Mouse (Mus musculus): ENCODE measurements at regions not wholly inside any gene's neighbourhood (a gene's known extent, or its start where the extent isn't known, plus 50 kb on each side); places are given as distances from the start of the nearest gene placed in this dataset.

GRCm38 (mm10) chr14:107903717-107904116 lies 1010.2 kb downstream of the Slitrk1 start (continued):
- no peak for TF ChIP-seq ZNF384 (IDR thresholded peaks at IDR 0.05; ENCODE audit: low read depth, low read length)

DNA sequence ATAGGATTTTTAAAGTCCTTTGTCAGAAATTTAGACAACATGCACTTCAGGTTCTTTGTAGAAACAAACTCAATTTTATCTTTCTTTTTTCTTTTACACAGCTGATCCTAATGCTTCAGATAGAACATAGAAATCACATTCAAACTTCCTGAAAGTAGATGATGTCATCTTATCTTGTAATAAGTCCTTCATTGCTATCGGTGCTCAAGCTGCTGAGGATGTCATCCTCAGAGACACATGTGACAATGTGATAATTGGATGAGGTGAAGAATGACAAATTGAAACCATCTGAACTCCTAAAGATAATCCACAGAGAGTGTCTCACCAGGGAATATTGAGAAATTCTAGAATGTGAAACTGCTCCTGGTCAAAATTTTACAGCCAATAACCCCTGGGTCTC lies 1012.1 kb downstream of the Slitrk1 start:
- in situ Hi-C loops (cut with MboI; ENCODE audit: low pct_ligation_motif_present, low pct_unique_long_range_greater_than_20kb, low sequenced_read_pairs), result no loop called here

GRCm38 (mm10) chr14:107860895-107861294 lies 1053.1 kb downstream of the Slitrk1 start:
- Histone ChIP-seq H3K79me2 (replicated peaks; ENCODE audit: control insufficient read depth, extremely low read depth, insufficient read depth, poor library complexity, severe bottlenecking) (no peaks in the 10 kb centered on the region), H3K4me3 (replicated peaks in 1 of 3; ENCODE audit: low read depth in 2 of 3, low read length in 2 of 3, poor library complexity in 1 of 3) (no peak overlapping the region), H3K9me3 (replicated peaks; ENCODE audit: low read length) (peaks cover 16% of the 10 kb centered on the region), H3K4me2 (ENCODE audit: insufficient read depth, low read depth, poor library complexity, severe bottlenecking) (no peak overlapping the region), H3K36me3 (replicated peaks in 1 of 2; ENCODE audit: control insufficient read depth in 1 of 2, insufficient read depth in 1 of 2, low read length in 1 of 2) (no peaks in the 10 kb centered on the region), H3K4me1 (ENCODE audit: control insufficient read depth in 1 of 2, insufficient read depth in 2 of 2) (no peaks in the 10 kb centered on the region), H3K27ac (ENCODE audit: insufficient read depth, low read depth) (no peak overlapping the region), H3K27me3 (replicated peaks) (no peaks in the 10 kb centered on the region), H3K9ac (ENCODE audit: insufficient read depth, low read depth) (no peak overlapping the region)
- no peak for DNase-seq (ENCODE audit: extremely low read depth)
- TF ChIP-seq USF2 (conservative IDR thresholded peaks at IDR 0.05; ENCODE audit: low read depth, low read length) (no peak), SMC3 (IDR thresholded peaks at IDR 0.05; ENCODE audit: low read depth, low read length) (no peak), UBTF (IDR thresholded peaks at IDR 0.05; ENCODE audit: low read depth, low read length) (no peak), NELFE (IDR thresholded peaks at IDR 0.05; ENCODE audit: low read depth, low read length) (no peak), ZC3H11A (IDR thresholded peaks at IDR 0.05; ENCODE audit: low read depth, low read length) (no peak), BHLHE40 (IDR thresholded peaks at IDR 0.05; ENCODE audit: low read depth, low read length) (no peak), ELF1 (IDR thresholded peaks at IDR 0.05; ENCODE audit: low read depth, low read length) (no peak), USF1 (IDR thresholded peaks at IDR 0.05; ENCODE audit: low read depth, low read length) (no peak), ZKSCAN1 (IDR thresholded peaks at IDR 0.05; ENCODE audit: borderline replicate concordance, low read depth, low read length) (no peak), NRF1 (IDR thresholded peaks at IDR 0.05; ENCODE audit: low read depth, low read length) (no peak), JUN (IDR thresholded peaks at IDR 0.05; ENCODE audit: insufficient read depth, low read depth, low read length) (no peak), ETS1 (conservative IDR thresholded peaks at IDR 0.05; ENCODE audit: low read depth, low read length) (no peak), POLR2AphosphoS2 (IDR thresholded peaks at IDR 0.05; ENCODE audit: low read depth, low read length) (no peak), MEF2A (IDR thresholded peaks at IDR 0.05; ENCODE audit: borderline replicate concordance, low read depth, low read length) (no peak), MAZ (IDR thresholded peaks at IDR 0.05; ENCODE audit: low read depth, low read length) (no peak), HCFC1 (IDR thresholded peaks at IDR 0.05; ENCODE audit: low read depth, low read length) (no peak), CHD1 (IDR thresholded peaks at IDR 0.05; ENCODE audit: low read depth, low read length) (no peak)
- in situ Hi-C loops (cut with MboI; ENCODE audit: low pct_ligation_motif_present, low pct_unique_long_range_greater_than_20kb, low sequenced_read_pairs), result no loop called here
- dilution Hi-C loops (cut with MboI; ENCODE audit: extremely low pct_ligation_motif_present, extremely low pct_unique_long_range_greater_than_20kb, low sequenced_read_pairs), result no loop called here

More for the DNA sequence above, 1012.1 kb downstream of the Slitrk1 start:
- peaks cover 14% of the 10 kb centered on the region for H3K9me3 ChIP-seq (replicated peaks; ENCODE audit: low read length)
- dilution Hi-C loops (cut with MboI; ENCODE audit: extremely low pct_ligation_motif_present, extremely low pct_unique_long_range_greater_than_20kb, low sequenced_read_pairs), result no loop called here
- no peak for DNase-seq (ENCODE audit: extremely low read depth)
- no peak overlapping the region for H3K4me3 ChIP-seq (replicated peaks in 1 of 3; ENCODE audit: low read depth in 2 of 3, low read length in 2 of 3, poor library complexity in 1 of 3)
- H3K9ac ChIP-seq (ENCODE audit: insufficient read depth, low read depth), result no peak overlapping the region
- TF ChIP-seq USF2 (conservative IDR thresholded peaks at IDR 0.05; ENCODE audit: low read depth, low read length) (no peak), KAT2A (IDR thresholded peaks at IDR 0.05; ENCODE audit: insufficient replicate concordance, low read length) (no peak), RCOR1 (conservative IDR thresholded peaks at IDR 0.05; ENCODE audit: low read depth, low read length) (no peak), CHD1 (IDR thresholded peaks at IDR 0.05; ENCODE audit: low read depth, low read length) (no peak), USF1 (IDR thresholded peaks at IDR 0.05; ENCODE audit: low read depth, low read length) (no peak), ETS1 (conservative IDR thresholded peaks at IDR 0.05; ENCODE audit: low read depth, low read length) (no peak), IRF4 (IDR thresholded peaks at IDR 0.05; ENCODE audit: low read depth, low read length) (no peak), UBTF (IDR thresholded peaks at IDR 0.05; ENCODE audit: low read depth, low read length) (no peak), POLR2AphosphoS2 (IDR thresholded peaks at IDR 0.05; ENCODE audit: low read depth, low read length) (no peak)
- H3K4me2 ChIP-seq (ENCODE audit: insufficient read depth, low read depth, poor library complexity, severe bottlenecking), result no peak overlapping the region
- no peaks in the 10 kb centered on the region for H3K4me1 ChIP-seq (ENCODE audit: control insufficient read depth in 1 of 2, insufficient read depth in 2 of 2)
- no peaks in the 10 kb centered on the region for H3K27me3 ChIP-seq (replicated peaks)
- no peak overlapping the region for H3K27ac ChIP-seq (ENCODE audit: insufficient read depth, low read depth)
- H3K36me3 ChIP-seq (replicated peaks in 1 of 2; ENCODE audit: control insufficient read depth in 1 of 2, insufficient read depth in 1 of 2, low read length in 1 of 2), result no peaks in the 10 kb centered on the region
- H3K79me2 ChIP-seq (replicated peaks; ENCODE audit: control insufficient read depth, extremely low read depth, insufficient read depth, poor library complexity, severe bottlenecking), result no peaks in the 10 kb centered on the region

Measured in CH12.LX (cell line).